Mouse (Mus musculus) layer of hippocampus, adult 8-10 months (tissue): ENCODE measurements around the gene Arl4a. TPM values are rescaled to one million over a fixed set of nuclear protein-coding genes. Genes with fewer than 3 reads are reported as not detected.
A peak's percentile ranks its signal among the peaks of the same experiment; 100 is the strongest.

Experiments
- DNase-seq, 2 experiments: peaks; one replicate each; pipeline ENCODE4 v3.0.0; 2022; ENCODE audit warnings: low spot score in 2 of 2
- total RNA-seq, 4 experiments: library from RNA; stranded (reverse); gene quantifications; 2 replicates each; pipeline ENCODE4 v1.2.4; 2022

The Arl4a gene
- total RNA-seq, 4 experiments from 2014 or later: 27.5 to 30.5 (median 28.4) TPM

DNA sequence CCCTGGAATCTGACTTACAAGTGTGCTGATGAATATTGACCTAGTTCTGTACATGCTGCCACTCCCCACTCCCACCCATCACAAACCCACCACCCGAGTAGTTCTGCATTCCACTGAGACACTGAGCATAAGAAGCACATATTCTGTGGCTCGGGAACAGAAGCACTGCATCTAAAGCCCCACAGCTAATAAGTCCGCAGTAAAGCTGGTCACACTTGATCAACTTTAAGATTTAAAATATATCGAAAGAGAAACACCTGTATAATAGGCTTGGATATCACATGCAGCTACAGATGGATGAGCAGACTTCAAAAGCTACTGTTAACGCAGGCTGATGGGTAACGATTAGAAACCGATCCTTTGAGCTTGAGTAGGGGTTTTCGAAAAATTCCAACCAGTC lies 78.7 kb downstream of the Arl4a start:
- no peak for DNase-seq

- peak; percentile 29 to 41 for DNase-seq
Observed at GRCm38 (mm10) chr12:39957931-39958671, 79.7 kb downstream of the Arl4a start.

GRCm38 (mm10) chr12:39956396-39956795 lies 81.4 kb downstream of the Arl4a start:
- peak; percentile 45 to 51 for DNase-seq

Other genes with a start within 250 kb of the Arl4a start
- 1 to 10 TPM; 1.4 to 2.5 (median 2.0) TPM for gene Scin, start 96.2 kb upstream of the Arl4a start, total RNA-seq
- gene Lsmem1, start 161.5 kb upstream of the Arl4a start, total RNA-seq: 1 to 10 TPM in 1 of 4 experiments, under 1 TPM in 3; 0.66 to 1.5 (median 0.87) TPM
- gene Ifrd1, start 210.5 kb upstream of the Arl4a start, total RNA-seq: 10 to 100 TPM; 80.1 to 95.4 (median 92.0) TPM